8 mouse cellular contexts compared by ENCODE assay signal in the genomic region with DNA sequence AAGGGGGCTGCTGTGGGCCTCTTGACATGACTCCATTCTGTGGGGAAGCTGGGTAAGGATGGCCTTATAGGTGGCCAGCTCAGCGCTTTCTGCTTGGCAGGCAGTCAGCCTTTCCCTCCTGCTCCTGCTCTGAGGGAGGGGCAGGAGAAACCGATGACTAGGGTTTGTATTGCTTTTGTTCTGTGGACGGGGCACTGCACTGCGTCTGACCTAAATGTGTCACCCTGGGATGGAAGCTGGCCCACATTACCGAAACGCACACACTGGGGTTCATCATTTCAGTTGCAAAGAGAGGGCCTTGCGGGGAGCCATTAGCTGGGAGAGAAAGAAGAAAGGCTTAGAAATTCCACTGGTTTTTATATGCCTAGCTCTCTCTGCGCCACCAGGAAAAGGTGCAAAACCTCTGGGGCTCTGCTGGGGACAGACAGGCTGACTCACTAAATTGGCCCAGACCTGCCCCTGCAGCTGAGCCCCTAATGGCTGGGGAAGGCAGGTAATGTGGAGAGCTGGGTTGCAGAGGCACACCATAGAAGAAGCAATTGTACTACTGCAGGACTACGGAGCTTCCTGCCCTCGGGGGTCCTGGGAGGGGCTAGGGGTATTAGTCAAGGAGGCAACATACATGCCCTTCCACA. TPM values are rescaled to one million over a fixed set of nuclear protein-coding genes. Genes with fewer than 3 reads are reported as not detected.
A peak's percentile ranks its signal among the peaks of the same experiment; 100 is the strongest.
DNase-seq lines count a peak whose midpoint lies in the region; ATAC-seq and TF ChIP-seq lines count a peak whose summit lies in the region.

No protein-coding gene starts in this region.

- no peak for TF ChIP-seq EP300 in stomach, postnatal 0 days (optimal IDR thresholded peaks at IDR 0.05)

- TF ChIP-seq CTCF in stomach, postnatal 0 days (IDR thresholded peaks at IDR 0.05; ENCODE audit: low read depth): 0 out of 2 replicates have a peak, but pooled peaks have one; percentile 3

- peak overlapping the region; percentile 30; the same call in 1 of the 2 replicates for H3K9ac ChIP-seq in embryonic facial prominence, embryonic 14.5 days (ENCODE audit: low read depth, low read length)
- no peak overlapping the region for H3K9ac ChIP-seq in limb, embryonic 11.5 days (ENCODE audit: low read length)
- no peak overlapping the region for H3K9ac ChIP-seq in stomach, postnatal 0 days (ENCODE audit: low read length)

- H3K9me3 ChIP-seq in heart, embryonic 10.5 days: no peaks in the 10 kb centered on the region
- no peaks in the 10 kb centered on the region for H3K9me3 ChIP-seq in embryonic facial prominence, embryonic 14.5 days (ENCODE audit: control insufficient read depth, low read length)
- no peaks in the 10 kb centered on the region for H3K9me3 ChIP-seq in limb, embryonic 11.5 days (ENCODE audit: control insufficient read depth, low read length)
- H3K9me3 ChIP-seq in stomach, postnatal 0 days (ENCODE audit: control insufficient read depth, low read length): no peaks in the 10 kb centered on the region

- H3K36me3 ChIP-seq in heart, embryonic 10.5 days: no peaks in the 10 kb centered on the region
- no peaks in the 10 kb centered on the region for H3K36me3 ChIP-seq in embryonic facial prominence, embryonic 14.5 days (ENCODE audit: control insufficient read depth, insufficient read depth, low read length)
- H3K36me3 ChIP-seq in limb, embryonic 11.5 days (ENCODE audit: control insufficient read depth, insufficient read depth, low read length): no peaks in the 10 kb centered on the region
- no peaks in the 10 kb centered on the region for H3K36me3 ChIP-seq in stomach, postnatal 0 days (ENCODE audit: control insufficient read depth, insufficient read depth, low read length)

- H3K27me3 ChIP-seq in heart, embryonic 10.5 days (ENCODE audit: insufficient read depth, poor library complexity, severe bottlenecking): no peaks in the 10 kb centered on the region
- no peaks in the 10 kb centered on the region for H3K27me3 ChIP-seq in embryonic facial prominence, embryonic 14.5 days (replicated peaks; ENCODE audit: control insufficient read depth, insufficient read depth, low read length)
- no peaks in the 10 kb centered on the region for H3K27me3 ChIP-seq in limb, embryonic 11.5 days (ENCODE audit: control insufficient read depth, insufficient read depth, low read length)
- H3K27me3 ChIP-seq in stomach, postnatal 0 days (ENCODE audit: control insufficient read depth, insufficient read depth, low read length): no peaks in the 10 kb centered on the region

- H3K4me3 ChIP-seq in heart, embryonic 10.5 days: 0 out of 2 replicates have a peak overlapping the region, but pooled peaks have one; percentile 16
- no peak overlapping the region for H3K4me3 ChIP-seq in embryonic facial prominence, embryonic 14.5 days (ENCODE audit: low read depth, low read length)
- no peak overlapping the region for H3K4me3 ChIP-seq in limb, embryonic 11.5 days (ENCODE audit: low read depth, low read length)
- H3K4me3 ChIP-seq in stomach, postnatal 0 days (ENCODE audit: low read depth, low read length): no peak overlapping the region

- peak; percentile 41 for ATAC-seq in embryonic facial prominence, embryonic 14.5 days (ENCODE audit: low read depth)
- ATAC-seq in limb, embryonic 11.5 days (ENCODE audit: insufficient number of reproducible peaks, low FRiP score, low TSS enrichment, low read depth): no peak
- ATAC-seq in stomach, postnatal 0 days (ENCODE audit: low FRiP score, low TSS enrichment): peak; percentile 31; the same call in 1 of the 2 replicates

- intact Hi-C loops in heart, postnatal 25 days (cut with DNase I): loop anchor here (2.0 kb wide), 1 partner anchor 22 kb away; no protein-coding TSS in a partner anchor

- no peak for DNase-seq in heart, embryonic 10.5 days (ENCODE audit: low spot score)
- DNase-seq in heart, postnatal 25 days (ENCODE audit: low spot score): no peak
- DNase-seq in Muller cell, postnatal 12 days (ENCODE audit: inconsistent ontology term): peak; percentile 90
- DNase-seq in embryonic facial prominence, embryonic 14.5 days (ENCODE audit: low spot score): peak; percentile 59
- DNase-seq in limb, embryonic 11.5 days (ENCODE audit: low spot score): peak; percentile 38
- DNase-seq in stomach, postnatal 0 days (ENCODE audit: low spot score): peak; percentile 30
- DNase-seq in spleen, postnatal 14 days (ENCODE audit: low spot score in 2 of 2): no peak
- no peak for DNase-seq in layer of hippocampus, postnatal 10 days (ENCODE audit: low spot score in 2 of 2)

- H3K4me1 ChIP-seq in heart, embryonic 10.5 days: peaks cover 77% of the 10 kb centered on the region
- peaks cover 16% of the 10 kb centered on the region for H3K4me1 ChIP-seq in embryonic facial prominence, embryonic 14.5 days (ENCODE audit: control insufficient read depth, insufficient read depth, low read length)
- peaks cover 16% of the 10 kb centered on the region; the same call in 1 of the 2 replicates for H3K4me1 ChIP-seq in limb, embryonic 11.5 days (ENCODE audit: control insufficient read depth, insufficient read depth, low read length)
- H3K4me1 ChIP-seq in stomach, postnatal 0 days (replicated peaks; ENCODE audit: control insufficient read depth, insufficient read depth): peaks cover 9% of the 10 kb centered on the region

- peak overlapping the region; percentile 67 for H3K27ac ChIP-seq in heart, embryonic 10.5 days
- H3K27ac ChIP-seq in embryonic facial prominence, embryonic 14.5 days (replicated peaks; ENCODE audit: low read depth, low read length): peak overlapping the region; percentile 48
- H3K27ac ChIP-seq in limb, embryonic 11.5 days (replicated peaks; ENCODE audit: low read depth, low read length): no peak overlapping the region
- peak overlapping the region; percentile 59 for H3K27ac ChIP-seq in stomach, postnatal 0 days (replicated peaks)

- WGBS in heart, embryonic 10.5 days: 13% methylated on average over 10 of the region's 10 CpGs
- 18% methylated on average over 10 of the region's 10 CpGs for WGBS in embryonic facial prominence, embryonic 14.5 days
- 3% methylated on average over 10 of the region's 10 CpGs for WGBS in limb, embryonic 11.5 days
- WGBS in stomach, postnatal 0 days: 20% methylated on average over 10 of the region's 10 CpGs

- peak overlapping the region; percentile 23; the same call in 1 of the 2 replicates for H3K4me2 ChIP-seq in embryonic facial prominence, embryonic 14.5 days (ENCODE audit: low read depth, low read length)
- H3K4me2 ChIP-seq in limb, embryonic 11.5 days (ENCODE audit: low read depth, severe bottlenecking): peak overlapping the region; percentile 3; the same call in 1 of the 2 replicates
- peak overlapping the region; percentile 14 for H3K4me2 ChIP-seq in stomach, postnatal 0 days (replicated peaks; ENCODE audit: low read depth)

RNA-seq across cellular contexts. Expression of a gene that starts 55.3 kb away (rescaled TPM):
- polyA plus RNA-seq in heart, embryonic 10.5 days (2016; fragmentation: Nextera tagmentation; extraction: Ambion mirVana): 9.6 and 11.6 TPM in 2 replicates
- total RNA-seq in heart, postnatal 25 days (2021): 10 to 100 TPM; 30.4 to 34.7 TPM
- 7.6 and 10.8 TPM in 2 replicates for polyA plus RNA-seq in embryonic facial prominence, embryonic 14.5 days (2014; fragmentation: Nextera tagmentation; extraction: Ambion mirVana)
- polyA plus RNA-seq in limb, embryonic 11.5 days (2014; fragmentation: Nextera tagmentation; extraction: Ambion mirVana): 8.4 and 9.0 TPM in 2 replicates
- 11.1 and 11.4 TPM in 2 replicates for polyA plus RNA-seq in stomach, postnatal 0 days (2015; fragmentation: Nextera tagmentation; extraction: Ambion mirVana)
- total RNA-seq in layer of hippocampus, postnatal 10 days (2021): 10 to 100 TPM; 35.3 to 40.2 TPM

Comparison
In these comparisons a context has a peak if more than half of its experiments do, and no peak if none do; other contexts are left out.
1. DNase-seq: peak in Muller cell, postnatal 12 days (single experiment), embryonic facial prominence, embryonic 14.5 days (single experiment), limb, embryonic 11.5 days (single experiment) and stomach, postnatal 0 days (single experiment); none in heart, embryonic 10.5 days (single experiment), heart, postnatal 25 days (single experiment), spleen, postnatal 14 days (0 of 2) and layer of hippocampus, postnatal 10 days (0 of 2).
2. Peak in every context shown above with its lines, with median percentiles within 50 percentile points of each other: H3K4me2 ChIP-seq.